Mouse (Mus musculus) liver, postnatal 0 days (tissue): ENCODE results near the gene Dnmt1. TPM values are rescaled to one million over a fixed set of nuclear protein-coding genes. Genes with fewer than 3 reads are reported as not detected.
"Not testable (repeated sequence)": the region's sequence is repeated elsewhere in the genome, so short reads cannot be mapped to it uniquely, and the experiment has no call there.

Experiments
- ATAC-seq: fragments of 200-750 bp; cut with Nextera tagmentation; 2 replicates; pipeline ENCODE4 v1.8.0; 2017; ENCODE audit warnings: mild to moderate bottlenecking, moderate library complexity
- DNase-seq: peaks from one replicate; pipeline ENCODE4 v3.0.0-alpha.2; 2016
- H3K27ac ChIP-seq: fragments of 300-500 bp; sonication (generic); 2 replicates; pipeline ENCODE4 v1.5.1; 2014; ENCODE audit warnings: antibody characterized with exemption, moderate library complexity, mild to moderate bottlenecking, low read depth
- H3K27me3 ChIP-seq: fragments of 300-500 bp; sonication (generic); 2 replicates; pipeline ENCODE4 v1.6.1; 2014; ENCODE audit warnings: low read length, control low read depth, mixed read lengths; ENCODE audit not compliant: insufficient read depth
- H3K36me3 ChIP-seq: fragments of 300-500 bp; sonication (generic); replicated peaks from 2 replicates; pipeline ENCODE4 v1.6.1; 2014; ENCODE audit warnings: mild to moderate bottlenecking, control low read depth, low read length, moderate library complexity, mixed read lengths; ENCODE audit not compliant: insufficient read depth
- H3K4me1 ChIP-seq: fragments of 300-500 bp; sonication (generic); 2 replicates; pipeline ENCODE4 v1.6.1; 2014; ENCODE audit warnings: antibody characterized with exemption, mild to moderate bottlenecking, control low read depth; ENCODE audit not compliant: insufficient read depth
- H3K4me2 ChIP-seq: fragments of 300-500 bp; sonication (generic); 2 replicates; pipeline ENCODE4 v1.6.1; 2014; ENCODE audit warnings: low read depth, mild to moderate bottlenecking, low read length, moderate library complexity, mixed read lengths
- H3K4me3 ChIP-seq: fragments of 300-500 bp; sonication (generic); 2 replicates; pipeline ENCODE4 v1.5.1; 2014; ENCODE audit warnings: low read depth, low read length
- H3K9ac ChIP-seq: fragments of 300-500 bp; sonication (generic); replicated peaks from 2 replicates; pipeline ENCODE4 v1.6.1; 2014; ENCODE audit warnings: mild to moderate bottlenecking, moderate library complexity
- H3K9me3 ChIP-seq: fragments of 300-500 bp; sonication (generic); 2 replicates; pipeline ENCODE4 v1.6.1; 2016; ENCODE audit warnings: mild to moderate bottlenecking, control low read depth, low read length, mixed read lengths
- CTCF ChIP-seq: sonication (generic); IDR thresholded peaks from 2 replicates; pipeline ENCODE4 v1.5.1; 2016; ENCODE audit warnings: antibody characterized with exemption, low read depth
- EP300 ChIP-seq: IDR thresholded peaks from 2 replicates; pipeline ENCODE4 v1.6.1; 2016; ENCODE audit warnings: antibody characterized with exemption, low read depth, mild to moderate bottlenecking
- WGBS: fragments of 180-500 bp; shearing (Covaris S2); extraction: QIAGEN DNeasy Blood & Tissue Kit; methylation state at CpG from one replicate; pipeline ENCODE4 v1.1.7; 2014; ENCODE audit not compliant: insufficient replicate concordance; 5-methylcytosine and 5-hydroxymethylcytosine counted together
- polyA plus RNA-seq: library from polyadenylated mRNA; unstranded; fragments of >200 nt; fragmentation: Nextera tagmentation; extraction: Ambion mirVana; gene quantifications from 2 replicates; pipeline ENCODE4 v1.2.1, GENCODE M21; 2015

The Dnmt1 gene
- polyA plus RNA-seq, 1 experiment from 2014 or later = 24.5 TPM

- no peaks in the 10 kb centered on the region for H3K27me3 ChIP-seq
- ATAC-seq (no peak), DNase-seq (peak; percentile 36)
- peaks cover 12% of the 10 kb centered on the region for H3K4me1 ChIP-seq
- no peaks in the 10 kb centered on the region for H3K9me3 ChIP-seq
- no peak overlapping the region for H3K4me2 ChIP-seq
- H3K36me3 ChIP-seq = peaks cover 14% of the 10 kb centered on the region
- no peak overlapping the region for H3K27ac ChIP-seq
- TF ChIP-seq EP300 = no peak
- TF ChIP-seq CTCF = peak; percentile 61
- no peak overlapping the region for H3K4me3 ChIP-seq
- H3K9ac ChIP-seq = no peak overlapping the region
Measured at GRCm38 (mm10) chr9:21000811-21001210, 41.1 kb upstream of the Dnmt1 start.

DNA sequence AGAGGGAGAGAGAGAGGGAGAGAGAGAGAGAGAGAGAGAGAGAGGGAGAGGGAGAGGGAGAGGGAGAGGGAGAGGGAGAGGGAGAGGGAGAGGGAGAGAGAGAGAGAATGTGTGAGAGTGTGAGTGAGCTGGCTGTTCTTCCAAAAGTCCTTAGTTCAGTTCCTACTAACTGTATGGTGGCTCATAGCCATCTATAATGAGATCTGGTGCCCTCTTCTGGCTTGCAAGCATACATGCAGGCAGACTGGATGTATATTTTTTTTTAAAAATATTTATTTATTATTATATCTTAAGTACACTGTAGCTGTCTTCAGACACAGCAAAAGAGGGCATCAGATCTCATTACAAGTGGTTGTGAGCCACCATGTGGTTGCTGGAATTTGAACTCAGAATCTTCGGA lies 38.6 kb upstream of the Dnmt1 start:
- not testable (repeated sequence) for H3K27me3 ChIP-seq, H3K27ac ChIP-seq, H3K9ac ChIP-seq, H3K9me3 ChIP-seq, DNase-seq, H3K4me3 ChIP-seq, H3K4me1 ChIP-seq, H3K4me2 ChIP-seq, H3K36me3 ChIP-seq, ATAC-seq
- peak; percentile 73 for TF ChIP-seq CTCF
- 66% methylated on average over 1 of the region's 1 CpGs for WGBS

DNA sequence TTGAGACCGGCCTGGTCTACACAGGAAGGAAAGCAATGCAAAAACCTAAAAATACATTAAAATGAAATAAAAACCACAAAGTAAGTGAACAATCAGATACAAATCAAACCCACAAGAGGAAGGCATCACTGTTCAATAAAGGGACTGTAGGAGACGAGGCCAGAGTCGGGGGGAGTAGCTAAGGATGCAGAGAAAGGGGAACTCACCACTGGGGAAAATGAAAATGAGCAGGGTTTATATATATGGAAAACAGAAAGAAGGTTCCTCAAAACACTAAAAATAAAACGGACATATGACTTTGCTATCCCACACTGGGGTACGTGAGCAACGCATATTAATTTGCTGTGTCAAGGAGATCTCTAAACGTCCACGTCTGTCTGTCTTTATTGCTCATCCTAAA lies 37.4 kb upstream of the Dnmt1 start:
- no peak overlapping the region for H3K9ac ChIP-seq
- no peaks in the 10 kb centered on the region for H3K27me3 ChIP-seq
- H3K36me3 ChIP-seq = no peaks in the 10 kb centered on the region
- no peak overlapping the region for H3K4me2 ChIP-seq
- ATAC-seq (no peak), DNase-seq (no peak)
- WGBS = 51% methylated on average over 8 of the region's 8 CpGs
- no peak overlapping the region for H3K4me3 ChIP-seq
- peaks cover 3% of the 10 kb centered on the region; the same call in 1 of the 2 replicates for H3K4me1 ChIP-seq
- H3K9me3 ChIP-seq = no peaks in the 10 kb centered on the region
- TF ChIP-seq CTCF (no peak), EP300 (no peak)
- no peak overlapping the region for H3K27ac ChIP-seq

- 71% methylated on average over 3 of the region's 3 CpGs for WGBS
- Histone ChIP-seq H3K27ac (no peak overlapping the region), H3K36me3 (no peaks in the 10 kb centered on the region), H3K4me2 (no peak overlapping the region), H3K9ac (no peak overlapping the region), H3K4me1 (peaks cover 4% of the 10 kb centered on the region; the same call in 1 of the 2 replicates), H3K4me3 (no peak overlapping the region), H3K9me3 (no peaks in the 10 kb centered on the region), H3K27me3 (no peaks in the 10 kb centered on the region)
- DNase-seq = no peak
- no peak for ATAC-seq
- TF ChIP-seq CTCF (peak; percentile 23), EP300 (no peak)
Measured at GRCm38 (mm10) chr9:20995069-20995468, 35.4 kb upstream of the Dnmt1 start.

DNA sequence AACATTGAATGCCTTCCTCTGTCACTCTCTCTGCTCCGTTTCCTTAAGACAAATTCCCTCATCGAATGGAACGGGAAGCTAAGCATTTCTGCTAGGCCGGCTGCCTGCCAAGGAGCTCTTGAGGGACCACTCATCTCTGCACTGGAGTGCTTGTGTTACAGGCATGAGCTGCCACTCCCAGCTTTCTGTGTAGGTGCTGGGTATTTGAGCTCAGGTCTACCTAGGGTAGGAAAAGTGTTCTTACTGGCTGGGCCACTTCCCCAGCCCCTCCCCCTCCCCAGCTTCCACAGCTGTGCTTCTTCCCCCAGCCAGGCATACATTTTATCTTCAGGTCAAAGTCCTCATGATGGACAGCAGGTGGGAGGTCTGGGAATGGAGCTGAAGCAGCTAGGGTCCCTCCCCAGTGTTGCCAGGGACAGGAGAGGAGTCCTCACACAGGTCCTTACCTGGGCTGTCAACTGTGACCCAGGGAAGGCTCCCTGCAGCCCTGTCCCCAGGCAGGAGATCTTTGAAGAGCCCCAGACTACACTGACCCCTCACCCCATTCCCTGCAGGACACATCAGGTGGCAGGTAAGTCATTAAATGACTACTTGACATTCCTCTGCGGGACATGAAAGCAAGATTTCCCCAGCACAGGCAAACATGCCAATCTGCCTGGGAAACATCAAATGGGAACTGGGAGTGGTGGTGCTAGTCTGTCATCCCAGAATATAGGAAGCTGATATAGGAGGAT lies 33.6 kb upstream of the Dnmt1 start:
- no peaks in the 10 kb centered on the region for H3K9me3 ChIP-seq
- H3K4me2 ChIP-seq = no peak overlapping the region
- no peak overlapping the region for H3K9ac ChIP-seq
- no peaks in the 10 kb centered on the region for H3K36me3 ChIP-seq
- ATAC-seq (peak; percentile 53; the same call in 1 of the 2 replicates), DNase-seq (no peak)
- no peak for TF ChIP-seq CTCF
- no peak for TF ChIP-seq EP300
- H3K27me3 ChIP-seq = no peaks in the 10 kb centered on the region
- H3K27ac ChIP-seq = no peak overlapping the region
- H3K4me3 ChIP-seq = no peak overlapping the region
- H3K4me1 ChIP-seq = peaks cover 4% of the 10 kb centered on the region; the same call in 1 of the 2 replicates
- 68% methylated on average over 5 of the region's 5 CpGs for WGBS

DNA sequence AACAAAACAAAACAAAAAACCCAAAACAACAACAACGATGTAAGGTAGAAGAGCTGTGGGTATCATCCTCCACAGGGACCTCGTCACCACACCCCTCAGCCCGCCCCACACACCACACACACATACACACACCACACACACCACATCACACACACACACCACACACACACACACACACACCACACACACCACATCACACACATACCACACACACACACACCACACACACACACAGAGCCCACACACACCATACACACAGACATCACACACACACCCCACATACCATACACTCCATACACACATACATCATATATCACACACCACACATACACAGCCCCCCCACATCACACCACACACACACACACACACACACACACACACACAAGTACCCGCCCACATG lies 31.9 kb upstream of the Dnmt1 start:
- no peaks in the 10 kb centered on the region for H3K27me3 ChIP-seq
- H3K27ac ChIP-seq = no peak overlapping the region
- peaks cover 4% of the 10 kb centered on the region; the same call in 1 of the 2 replicates for H3K4me1 ChIP-seq
- ATAC-seq = no peak
- no peak for DNase-seq
- no peak overlapping the region for H3K9ac ChIP-seq
- no peak overlapping the region for H3K4me3 ChIP-seq
- H3K4me2 ChIP-seq = no peak overlapping the region
- no peaks in the 10 kb centered on the region for H3K9me3 ChIP-seq
- no peak for TF ChIP-seq CTCF
- no peak for TF ChIP-seq EP300
- no peaks in the 10 kb centered on the region for H3K36me3 ChIP-seq
- WGBS = 69% methylated on average over 4 of the region's 4 CpGs
